Mouse (Mus musculus) brown adipose tissue, adult 24 weeks (tissue): ENCODE results near the gene Ftl1-ps1. TPM values are rescaled to one million over a fixed set of nuclear protein-coding genes. Genes with fewer than 3 reads are reported as not detected.

ENCODE experiments used
- polyA plus RNA-seq: library from polyadenylated mRNA; stranded (reverse); fragments of >200 nt; gene quantifications from 2 replicates; pipeline ENCODE4 v1.2.4, GENCODE M21; 2012; ENCODE audit not compliant: missing spikeins, insufficient read depth, insufficient read length

The Ftl1-ps1 gene
- polyA plus RNA-seq, 1 experiment: 212 TPM

Other genes with a start within 250 kb of the Ftl1-ps1 start
- 46.9 and 55.9 TPM in 2 replicates for gene Exoc3, start 191.0 kb upstream of the Ftl1-ps1 start, polyA plus RNA-seq
- gene Ahrr, start 107.4 kb upstream of the Ftl1-ps1 start, polyA plus RNA-seq: not detected in 2 replicates
- 98.6 and 99.7 TPM in 2 replicates for gene Pdcd6, start 82.1 kb upstream of the Ftl1-ps1 start, polyA plus RNA-seq
- 1,578 and 1,653 TPM in 2 replicates for gene Sdha, start 49.4 kb upstream of the Ftl1-ps1 start, polyA plus RNA-seq
- gene Ccdc127, start 49.4 kb upstream of the Ftl1-ps1 start, polyA plus RNA-seq: 36.3 and 51.4 TPM in 2 replicates
- gene Lrrc14b, start 35.7 kb upstream of the Ftl1-ps1 start, polyA plus RNA-seq: 2.3 and 3.4 TPM in 2 replicates
- 4.0 and 4.8 TPM in 2 replicates for gene Zfp72, start 8.9 kb upstream of the Ftl1-ps1 start, polyA plus RNA-seq
- 5.4 and 8.0 TPM in 2 replicates for gene Zfp825, start 94.3 kb downstream of the Ftl1-ps1 start, polyA plus RNA-seq
- gene Erap1, start 239.9 kb downstream of the Ftl1-ps1 start, polyA plus RNA-seq: 26.1 and 40.0 TPM in 2 replicates